Mouse (Mus musculus) 3134 (cell line): ENCODE data around the gene Bsx.

Experiments used
- DNase-seq: peaks from one replicate; pipeline ENCODE4 v3.0.0-alpha.2; 2011; ENCODE audit warnings: low spot score; ENCODE audit not compliant: insufficient read length; ENCODE audit errors: extremely low read depth

Gene Bsx

DNA sequence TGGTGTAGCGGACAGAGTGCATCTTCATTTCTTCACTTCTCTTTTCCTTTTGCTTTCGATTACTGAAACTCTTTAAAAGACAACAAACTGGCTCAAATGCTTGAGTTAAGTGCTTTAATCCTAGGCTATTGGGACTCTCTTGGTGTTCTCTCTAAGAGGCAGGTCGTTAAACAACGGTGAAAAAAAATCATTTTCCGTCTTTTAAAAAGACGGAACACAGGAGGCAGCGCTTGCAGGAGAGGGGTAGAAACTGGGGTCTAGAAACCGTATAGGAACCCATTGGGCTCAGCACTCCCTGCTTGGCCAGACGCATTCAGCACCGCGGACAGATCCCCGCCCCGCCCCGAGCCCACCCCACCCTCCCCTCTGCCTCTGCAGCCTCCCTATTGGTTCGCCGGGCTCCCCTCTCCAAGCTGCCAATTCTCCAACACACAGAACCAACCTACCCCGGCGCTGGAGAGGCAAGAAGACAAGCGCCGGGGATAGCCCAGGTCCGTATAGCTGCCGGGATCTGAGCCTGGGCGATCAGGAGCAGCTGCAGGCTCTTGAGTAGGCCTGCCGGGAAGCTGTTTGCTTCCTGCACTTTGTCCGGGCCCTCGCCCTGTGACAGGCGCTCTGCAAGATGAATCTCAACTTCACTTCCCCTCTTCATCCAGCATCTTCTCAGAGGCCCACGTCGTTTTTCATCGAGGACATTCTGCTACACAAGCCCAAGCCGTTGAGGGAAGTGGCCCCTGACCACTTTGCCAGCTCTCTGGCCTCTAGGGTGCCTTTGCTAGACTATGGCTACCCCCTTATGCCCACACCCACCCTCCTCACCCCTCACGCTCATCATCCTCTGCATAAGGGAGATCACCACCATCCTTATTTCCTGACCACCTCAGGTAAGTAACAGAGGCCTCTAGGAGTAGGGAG lies at the start of gene Bsx:
Gene Bsx, plus strand, starts transcription at position 572 of the 915 bp plus-strand sequence.
- no peak for DNase-seq

DNA sequence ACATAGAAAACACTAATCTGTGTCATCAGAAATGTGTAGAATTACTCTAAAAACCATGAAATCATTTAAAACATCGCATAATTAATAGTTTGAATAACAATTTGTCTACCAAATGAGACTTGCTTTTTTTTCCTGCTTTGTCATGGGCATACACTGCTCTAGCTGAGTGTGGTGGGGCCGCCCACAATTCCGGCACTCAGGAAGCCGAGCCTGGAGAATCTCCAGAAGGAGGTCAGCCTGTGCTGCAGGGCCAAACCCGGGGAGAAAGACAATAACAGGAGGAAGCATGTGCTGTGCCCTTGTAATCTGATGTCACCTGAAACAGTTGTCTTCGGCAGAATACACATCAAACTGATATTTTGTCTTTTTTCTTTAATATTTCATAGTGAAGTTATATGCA lies 48.3 kb upstream of the Bsx start:
- DNase-seq: no peak

DNA sequence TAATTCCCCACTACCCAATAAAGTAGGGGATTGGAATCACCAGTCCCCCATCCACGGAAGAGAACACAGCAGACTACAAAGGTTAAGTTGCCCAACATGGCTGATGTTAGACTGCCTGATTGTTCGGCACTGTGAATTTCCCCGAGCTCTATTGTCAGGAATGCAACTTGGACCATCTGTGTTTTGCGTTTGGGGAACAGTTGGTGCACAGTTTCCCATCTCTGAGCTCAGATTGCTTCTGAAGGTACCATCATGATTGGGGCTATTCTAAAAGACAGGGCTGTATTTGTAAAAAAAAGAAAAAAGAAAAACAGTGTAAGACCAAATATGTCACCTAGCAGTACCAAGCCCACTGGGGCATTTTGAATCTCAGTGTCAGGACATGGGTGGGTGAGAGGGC lies 46.6 kb upstream of the Bsx start:
- no peak for DNase-seq

DNA sequence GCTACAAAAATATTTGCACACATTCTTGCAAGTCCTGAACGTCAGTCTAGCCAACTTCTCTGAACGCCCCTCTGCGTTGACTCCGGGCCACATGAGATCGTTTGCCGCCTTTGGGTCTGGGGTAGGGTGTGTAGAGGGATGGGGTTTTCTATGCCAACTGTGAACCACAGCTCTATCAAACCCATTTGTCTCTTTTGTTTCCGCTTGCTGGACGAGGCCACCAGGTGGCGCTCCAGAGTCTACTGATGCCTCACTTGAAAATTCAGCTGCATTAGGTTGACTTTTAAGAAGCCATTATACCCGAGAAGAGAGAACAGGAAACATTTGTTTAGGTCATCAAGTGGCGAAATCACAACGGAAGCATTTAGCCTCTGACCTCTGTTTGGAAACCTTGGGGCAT lies 39.4 kb upstream of the Bsx start:
- peak; percentile 15 for DNase-seq

DNA sequence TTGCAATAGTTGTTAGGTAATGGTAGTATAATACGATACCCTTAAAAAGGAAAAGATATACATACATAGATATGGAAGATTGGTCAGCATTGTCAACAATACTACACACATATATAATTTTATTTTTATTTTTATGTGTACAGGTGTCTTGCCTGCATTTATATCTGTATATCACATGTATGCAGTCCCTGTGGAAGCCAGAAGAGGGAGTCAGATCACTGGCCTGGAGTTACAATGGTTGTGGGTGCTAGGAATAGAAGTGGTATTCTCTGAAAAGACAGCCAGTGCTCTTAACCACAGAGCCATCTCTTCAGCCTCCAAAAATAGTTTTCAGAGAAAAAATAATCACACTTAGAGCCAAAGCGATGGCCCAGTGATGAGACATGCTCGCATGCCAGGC lies 37.2 kb upstream of the Bsx start:
- DNase-seq: no peak

DNA sequence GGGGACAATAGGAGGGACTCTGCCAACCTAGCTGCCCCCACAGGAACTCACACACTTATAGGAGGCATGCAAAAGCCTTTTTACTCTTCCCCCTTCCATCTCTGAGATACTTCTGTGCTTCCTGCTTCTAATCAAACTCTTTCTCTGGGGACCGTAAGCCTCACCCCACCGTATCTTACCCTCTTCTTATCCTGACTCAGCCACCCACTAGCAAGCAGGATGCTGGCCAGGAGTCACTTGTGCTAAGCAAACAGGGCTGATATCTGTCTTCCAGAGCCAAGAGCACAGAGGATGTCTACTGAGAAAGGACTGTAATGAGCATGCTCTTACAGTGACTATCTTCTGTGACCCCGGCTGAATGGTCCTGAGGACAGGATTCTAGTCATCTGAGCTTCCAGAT lies 34.3 kb upstream of the Bsx start:
- DNase-seq: no peak

DNA sequence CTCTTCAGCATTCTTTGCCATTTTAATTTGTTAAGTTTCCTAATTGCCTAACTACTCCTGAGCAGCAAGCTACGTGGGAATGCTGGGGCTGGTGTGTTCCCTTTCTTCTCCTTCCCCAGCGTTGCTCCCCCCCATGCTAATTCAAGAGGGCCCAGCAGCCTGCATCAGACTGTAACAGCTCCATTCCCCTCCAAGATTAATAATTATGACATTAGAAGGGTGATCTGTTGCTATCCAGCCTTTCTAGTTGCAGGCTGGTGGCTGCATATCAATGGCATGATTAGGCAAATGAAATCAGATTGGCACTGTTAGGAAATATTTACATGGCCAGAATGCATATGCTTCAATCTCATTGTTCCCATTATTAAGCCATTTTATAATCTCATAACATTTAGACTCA lies 22.4 kb upstream of the Bsx start:
- DNase-seq: no peak

DNA sequence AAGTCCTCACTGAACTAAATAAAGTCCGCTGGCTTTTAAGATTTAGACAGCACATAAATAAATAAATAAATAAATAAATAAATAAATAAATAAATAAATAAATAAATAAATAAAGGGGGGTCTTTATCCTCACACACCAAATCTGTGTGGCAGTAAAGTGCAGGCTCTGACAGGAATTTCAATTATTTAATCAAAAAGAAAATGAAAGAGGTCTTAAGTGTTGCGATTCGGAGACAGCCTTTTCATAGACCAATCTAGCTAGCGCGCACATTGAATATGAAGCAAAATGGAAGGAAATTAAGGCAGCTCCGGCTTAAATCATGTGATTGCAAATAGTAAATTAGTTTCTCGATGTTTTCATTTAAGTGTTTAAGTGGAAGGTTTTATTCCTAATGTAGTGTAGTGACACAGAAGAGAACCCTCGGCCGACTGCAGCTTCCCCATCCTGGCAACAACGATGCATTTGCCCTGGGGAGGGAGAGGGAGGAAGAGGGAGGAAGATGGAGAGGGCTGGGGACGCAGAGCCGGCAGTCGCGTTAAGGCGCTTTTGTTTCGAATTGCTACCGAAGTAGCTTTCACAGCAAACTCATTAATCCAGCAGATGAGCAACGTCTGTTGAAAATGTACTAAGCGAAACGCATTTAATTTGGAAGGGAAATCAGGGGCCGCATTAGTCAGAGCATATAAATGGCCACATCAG lies 15.3 kb upstream of the Bsx start:
- DNase-seq: no peak

DNA sequence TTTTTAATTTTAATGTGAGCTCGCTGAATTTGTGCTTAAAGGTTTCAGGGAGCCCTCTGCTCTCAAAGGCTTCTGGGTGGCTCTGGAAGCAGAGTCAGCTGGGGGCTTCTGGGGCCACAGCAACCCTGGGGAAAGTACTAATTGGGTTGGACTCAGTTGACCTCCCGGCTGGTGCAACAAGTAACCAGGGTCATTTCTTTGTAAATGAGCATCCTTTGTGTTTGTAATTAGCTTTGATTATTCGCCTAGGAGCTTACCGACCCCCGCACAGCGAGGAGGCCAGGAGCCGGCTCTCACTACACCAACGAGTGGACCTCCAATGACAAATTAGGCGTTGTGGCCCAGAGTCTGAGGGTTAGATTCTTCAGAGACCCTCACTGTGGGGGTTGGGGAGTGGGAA lies 14.7 kb upstream of the Bsx start:
- DNase-seq: no peak

DNA sequence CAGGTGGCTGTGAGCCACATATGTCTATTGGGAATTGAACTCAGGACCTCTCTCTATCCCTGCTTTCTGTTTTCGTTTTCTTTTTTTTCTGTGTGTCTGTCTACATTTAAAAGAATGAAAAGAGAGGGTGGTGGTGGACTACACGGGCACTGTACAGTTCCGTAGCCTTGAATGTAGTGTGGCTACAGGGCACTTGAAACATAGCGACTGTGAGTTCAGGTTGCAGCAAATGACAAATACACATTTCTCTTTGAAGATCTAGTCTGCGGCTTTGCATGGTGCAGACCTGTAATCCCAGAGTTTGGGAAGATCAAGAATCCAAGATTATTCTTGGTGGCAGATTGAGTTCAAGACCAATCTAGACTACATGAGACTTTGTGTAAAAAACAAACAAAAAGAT lies 3.6 kb upstream of the Bsx start:
- DNase-seq: no peak

DNA sequence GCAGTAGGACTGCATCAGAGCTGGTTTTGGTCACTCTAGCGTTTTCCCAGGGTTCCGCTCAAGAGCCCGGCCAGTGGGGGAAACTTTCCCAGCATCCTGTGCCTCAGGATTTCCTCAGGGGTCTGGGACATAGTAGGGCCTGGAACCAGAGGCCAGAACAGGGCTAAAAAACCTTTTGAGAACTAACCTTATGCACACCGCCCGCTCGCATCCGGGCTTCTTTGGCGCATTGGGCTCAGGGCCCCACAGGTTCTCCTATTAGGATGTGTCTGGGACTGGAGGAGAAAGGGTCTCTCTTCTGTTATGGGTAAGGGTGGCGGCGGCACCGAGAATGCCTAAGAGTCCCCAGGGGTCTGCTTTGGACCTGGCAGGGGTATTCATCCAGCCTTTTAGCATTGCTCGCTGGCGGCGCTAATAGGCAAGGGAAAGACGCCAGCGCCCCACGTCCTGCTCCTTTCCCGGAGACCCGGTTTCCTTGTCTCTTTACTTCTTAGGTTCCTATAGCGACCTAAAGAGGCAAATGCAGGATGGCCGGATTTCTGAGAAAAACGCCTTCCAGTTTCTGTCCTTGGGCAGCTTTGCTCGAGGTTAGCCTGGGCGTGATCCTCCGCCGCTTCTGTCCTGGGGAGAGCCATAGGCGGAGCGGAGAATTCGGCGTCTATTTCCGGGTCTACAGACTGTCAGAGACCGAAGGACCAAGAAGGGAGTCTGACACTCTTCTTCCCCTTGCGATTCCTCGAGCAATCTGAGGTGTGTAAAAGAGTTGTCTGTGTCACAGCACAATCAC lies 2.4 kb upstream of the Bsx start:
- no peak for DNase-seq

DNA sequence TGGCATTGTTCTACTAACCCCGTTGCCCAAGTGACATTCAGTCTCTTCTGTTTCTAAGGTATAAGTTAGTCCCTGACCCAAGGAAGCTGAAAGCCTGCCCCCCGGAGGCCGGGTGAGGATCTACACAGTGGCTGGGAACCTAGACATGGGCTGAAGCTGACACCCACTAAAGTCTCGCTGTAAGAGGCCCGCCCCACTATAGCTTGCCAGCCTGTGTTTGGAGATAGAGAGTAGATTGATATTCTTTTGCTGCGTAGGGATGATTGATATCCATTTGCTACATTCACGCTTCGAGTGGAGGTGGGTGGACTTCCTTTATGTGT lies 1.8 kb upstream of the Bsx start:
- DNase-seq: no peak

DNA sequence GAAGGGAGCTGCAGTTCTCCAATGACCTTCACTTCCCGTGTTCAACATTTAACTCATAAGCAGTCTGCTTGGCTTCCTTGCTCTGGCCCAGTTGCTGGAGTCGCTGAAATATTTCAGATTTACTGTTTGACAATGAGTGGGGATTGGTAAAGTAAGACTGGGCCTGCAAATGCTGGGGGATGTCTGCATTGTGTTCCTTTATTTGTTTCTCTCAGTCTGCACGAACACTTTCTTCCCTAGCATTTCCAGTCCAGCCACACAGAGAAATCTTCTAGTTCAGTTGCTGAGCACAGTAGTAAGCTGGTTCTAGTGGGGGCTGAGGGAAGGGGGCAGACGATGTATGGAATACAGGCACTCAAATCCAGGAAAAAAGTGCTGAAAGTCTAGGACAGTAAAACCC lies 1.0 kb downstream of the Bsx start:
- DNase-seq: no peak

DNA sequence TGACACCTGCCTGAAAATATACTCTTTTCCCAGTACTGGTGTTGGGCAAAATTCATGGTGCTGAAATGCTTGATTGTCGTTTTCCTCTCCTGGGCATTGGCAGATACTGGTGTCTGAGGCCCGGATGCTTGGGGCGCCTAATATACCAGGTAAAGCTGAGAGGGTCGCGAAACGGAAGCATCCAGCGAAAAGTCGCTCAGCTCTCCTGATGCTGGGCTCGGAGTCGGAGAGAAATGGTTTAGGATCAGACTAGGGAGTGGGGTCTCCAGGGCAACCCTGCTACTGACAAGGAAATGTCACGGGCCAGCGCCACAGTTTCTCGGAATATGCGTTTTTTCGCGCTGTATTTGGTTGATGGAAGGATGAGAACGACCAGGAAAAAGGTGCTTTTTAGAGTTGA lies 1.5 kb downstream of the Bsx start:
- no peak for DNase-seq

DNA sequence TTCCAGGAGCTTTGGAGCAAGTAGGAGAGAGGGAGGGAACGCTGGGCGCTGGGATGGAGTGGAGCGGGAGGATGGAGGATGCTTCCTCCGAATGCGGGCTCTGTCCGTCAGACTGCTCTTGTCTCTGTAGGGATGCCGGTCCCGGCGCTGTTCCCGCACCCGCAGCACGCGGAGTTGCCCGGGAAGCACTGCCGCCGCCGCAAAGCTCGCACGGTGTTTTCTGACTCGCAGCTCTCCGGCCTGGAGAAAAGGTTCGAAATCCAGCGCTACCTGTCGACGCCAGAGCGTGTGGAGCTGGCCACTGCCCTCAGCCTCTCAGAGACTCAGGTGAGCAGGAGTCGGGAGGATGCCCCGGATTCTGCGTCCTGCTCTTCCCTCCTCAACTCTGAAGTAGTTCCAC lies 2.2 kb downstream of the Bsx start:
- no peak for DNase-seq

DNA sequence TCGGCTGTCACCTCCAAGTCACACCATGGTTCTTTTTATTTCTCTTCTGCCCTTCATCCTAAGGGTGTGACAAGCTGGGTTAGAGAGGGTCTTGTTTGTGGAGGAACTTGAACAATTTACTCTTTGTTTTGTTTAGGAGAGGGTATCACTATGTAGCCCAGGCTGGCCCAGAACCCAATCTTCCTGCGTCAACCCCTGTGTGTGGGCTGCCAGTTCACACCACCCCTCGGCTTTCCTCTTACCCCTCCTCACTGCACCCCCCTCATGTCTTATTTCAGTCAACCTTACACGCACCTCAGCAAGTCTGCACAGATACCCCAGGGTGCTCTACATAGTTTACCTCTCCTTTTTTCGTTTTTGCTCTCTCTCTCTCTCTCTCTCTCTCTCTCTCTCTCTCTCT lies 2.8 kb downstream of the Bsx start:
- no peak for DNase-seq

DNA sequence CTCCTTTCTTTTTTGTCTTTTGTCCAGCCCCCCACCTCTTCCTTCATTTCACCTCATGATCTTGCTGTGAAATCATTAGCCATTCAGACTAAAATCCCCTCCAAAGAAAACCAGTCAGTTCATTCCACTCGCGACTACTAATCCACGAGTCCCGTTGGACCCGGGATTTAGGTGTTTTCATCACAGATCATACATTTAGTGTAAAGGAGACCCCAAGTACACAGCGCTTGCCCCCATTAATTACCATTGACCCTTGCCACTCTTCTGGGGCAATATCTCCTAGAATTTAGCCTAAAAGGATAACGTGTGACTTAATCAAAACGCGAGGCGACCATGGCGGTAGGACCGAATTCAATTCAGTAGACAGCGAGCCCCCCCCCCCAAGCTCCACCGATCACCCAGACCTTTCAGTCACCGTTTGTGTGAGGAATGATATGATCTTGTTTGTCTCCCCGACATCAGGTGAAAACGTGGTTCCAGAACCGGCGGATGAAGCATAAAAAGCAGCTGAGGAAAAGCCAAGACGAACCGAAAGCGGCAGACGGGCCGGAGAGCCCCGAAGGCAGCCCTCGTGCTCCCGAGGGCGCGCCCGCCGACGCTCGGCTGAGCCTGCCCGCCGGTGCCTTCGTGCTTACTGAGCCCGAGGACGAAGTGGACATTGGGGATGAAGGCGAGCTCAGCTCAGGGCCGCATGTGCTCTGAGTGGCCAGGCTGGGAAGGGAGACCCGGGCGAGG lies 3.4 kb downstream of the Bsx start:
- DNase-seq: no peak

DNA sequence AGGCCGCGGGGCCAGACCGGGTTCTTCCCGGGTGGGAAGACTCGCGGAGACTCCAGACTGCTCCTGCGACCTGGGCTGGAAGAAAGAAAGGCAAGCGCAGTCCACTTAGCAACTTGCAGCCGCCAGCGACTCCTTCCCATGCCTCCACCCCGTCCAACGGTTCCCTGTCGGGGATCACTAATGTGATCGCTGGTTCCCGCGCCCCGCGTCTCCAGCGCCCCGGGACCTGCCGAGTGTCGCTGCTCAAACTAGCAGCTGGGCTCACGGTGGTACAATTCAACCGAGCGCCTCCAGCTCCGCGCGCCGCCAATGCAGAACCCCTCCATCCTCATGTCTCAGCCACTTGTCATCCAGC lies 3.9 kb downstream of the Bsx start:
- DNase-seq: no peak

DNA sequence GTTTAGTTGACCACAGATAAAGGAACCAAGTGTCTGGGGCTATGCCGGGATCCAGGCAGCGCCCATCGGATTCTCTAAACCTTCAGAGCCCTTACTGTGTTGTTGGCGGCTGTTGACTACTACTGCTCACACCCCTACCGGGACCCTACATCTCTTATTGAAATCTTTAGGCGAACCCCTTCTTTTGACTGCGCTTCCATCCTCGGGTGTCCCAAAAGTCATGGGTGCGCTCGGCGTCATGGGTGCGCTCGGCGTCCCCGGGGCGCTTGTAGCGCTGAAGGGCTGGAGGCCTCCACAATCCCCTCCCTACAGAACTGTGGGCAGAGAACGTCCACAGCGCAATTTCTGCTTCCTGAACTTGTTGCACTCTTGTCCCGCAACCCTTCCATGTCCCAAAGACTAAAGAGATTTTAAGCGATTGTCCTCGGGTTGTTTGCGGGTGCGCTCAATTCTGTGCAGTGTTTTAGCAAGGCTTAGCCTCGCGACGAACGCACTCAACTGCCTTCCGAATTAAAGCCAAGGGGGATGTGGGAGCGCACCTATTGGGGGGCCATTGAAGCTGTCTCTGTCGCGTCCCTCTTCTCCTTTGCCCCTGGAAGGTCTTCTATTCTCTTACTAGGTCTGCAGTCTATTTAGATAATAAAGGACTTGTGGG lies 4.5 kb downstream of the Bsx start:
- DNase-seq: no peak

DNA sequence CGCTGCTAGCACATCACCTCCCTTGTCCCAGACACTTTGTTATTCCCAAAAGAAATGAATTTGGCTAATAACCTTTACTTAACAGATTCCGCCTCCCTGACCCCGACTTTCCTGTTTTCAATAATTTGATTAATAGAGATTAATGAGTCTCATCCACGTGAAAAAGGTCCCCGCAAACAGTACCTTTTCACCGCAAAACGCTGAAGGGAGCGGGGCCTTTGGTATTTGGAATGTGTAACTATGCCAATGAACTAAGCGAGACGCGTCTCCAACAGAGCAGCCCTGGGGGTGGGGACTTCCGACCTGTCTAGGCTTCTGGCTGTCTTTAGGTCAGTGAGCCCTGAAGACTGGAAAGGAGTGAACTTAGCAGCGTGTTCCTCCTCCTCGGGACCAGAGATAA lies 5.1 kb downstream of the Bsx start:
- no peak for DNase-seq

DNA sequence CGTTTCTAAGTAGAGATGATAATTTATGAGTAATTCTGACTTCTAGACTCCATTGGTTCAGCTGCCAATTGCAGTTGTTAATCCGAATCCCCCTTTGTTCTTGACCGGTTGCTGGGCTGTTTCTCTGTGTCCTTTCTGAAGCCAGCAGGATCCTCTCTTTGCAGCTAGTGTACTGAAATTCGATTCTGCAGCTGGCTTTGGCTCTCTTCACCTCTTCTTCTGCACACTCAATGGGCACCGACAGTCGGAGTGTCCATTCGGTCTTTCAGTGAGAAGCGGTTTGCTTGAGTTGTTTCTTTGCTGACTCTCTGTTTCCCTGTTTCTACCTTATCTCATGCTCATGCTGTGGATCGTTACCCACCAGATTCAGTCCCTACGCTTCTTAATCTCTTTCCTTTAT lies 11.7 kb downstream of the Bsx start:
- no peak for DNase-seq
